Mouse (Mus musculus) olfactory bulb, adult 2 months (tissue): ENCODE data around the gene Cdk8. TPM values are rescaled to one million over a fixed set of nuclear protein-coding genes. Genes with fewer than 3 reads are reported as not detected.

Experiments
- H3K27ac ChIP-seq: fragments of 200-500 bp; 2 replicates; pipeline ENCODE4 v1.5.1; 2012; ENCODE audit warnings: low read depth, low read length; ENCODE audit not compliant: insufficient read depth
- H3K4me1 ChIP-seq: fragments of 200-500 bp; 2 replicates; pipeline ENCODE4 v1.6.1; 2012; ENCODE audit warnings: low read length; ENCODE audit not compliant: control insufficient read depth, insufficient read depth
- H3K4me3 ChIP-seq: fragments of 200-500 bp; 2 replicates; pipeline ENCODE4 v1.5.1; 2012; ENCODE audit warnings: mild to moderate bottlenecking, low read depth, low read length, moderate library complexity; ENCODE audit not compliant: insufficient read depth
- CTCF ChIP-seq: fragments of 200-500 bp; IDR thresholded peaks from 2 replicates; pipeline ENCODE4 v1.5.1; 2012; ENCODE audit warnings: low read depth, mild to moderate bottlenecking, low read length, moderate library complexity; ENCODE audit not compliant: insufficient read depth
- POLR2A ChIP-seq: fragments of 200-500 bp; IDR thresholded peaks from 2 replicates; pipeline ENCODE4 v1.6.1; 2012; ENCODE audit warnings: mild to moderate bottlenecking, low read depth, low read length, moderate library complexity; ENCODE audit not compliant: insufficient read depth
- WGBS: fragments of 180-500 bp; shearing (Covaris S2); methylation state at CpG from one replicate; pipeline ENCODE4 v1.1.7; 2018; 5-methylcytosine and 5-hydroxymethylcytosine counted together
- polyA plus RNA-seq: library from polyadenylated mRNA; stranded (reverse); fragments of >200 nt; gene quantifications from 2 replicates; pipeline ENCODE4 v1.2.4, GENCODE M21; 2012; ENCODE audit warnings: low replicate concordance; ENCODE audit not compliant: missing spikeins, insufficient read depth, insufficient read length

Cdk8 gene
- polyA plus RNA-seq, 1 experiment = not detected

DNA sequence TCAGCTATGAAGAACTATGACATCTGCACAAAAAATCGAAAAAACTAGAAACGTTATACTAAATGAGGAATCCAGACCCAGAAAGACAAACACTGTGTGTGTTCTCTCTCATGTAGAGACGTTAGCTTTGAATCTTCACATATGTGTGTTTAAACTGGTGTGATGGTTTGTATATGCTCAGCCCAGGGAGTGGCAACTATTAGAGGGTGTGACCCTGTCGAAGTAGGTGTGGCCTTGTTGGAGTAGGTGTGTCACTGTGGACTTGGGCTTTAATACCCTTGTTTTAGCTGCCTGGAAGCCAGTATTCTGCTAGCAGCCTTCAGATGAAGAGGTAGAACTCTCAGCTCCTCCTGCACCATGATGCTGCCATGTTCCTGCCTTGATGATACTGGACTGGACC, 109.0 kb downstream of the Cdk8 start:
- Histone ChIP-seq H3K4me3 (no peak overlapping the region), H3K27ac (no peak overlapping the region), H3K4me1 (no peaks in the 10 kb centered on the region)
- no peak for TF ChIP-seq POLR2A
- no peak for TF ChIP-seq CTCF
- 88% methylated on average over 4 of the region's 4 CpGs for WGBS

DNA sequence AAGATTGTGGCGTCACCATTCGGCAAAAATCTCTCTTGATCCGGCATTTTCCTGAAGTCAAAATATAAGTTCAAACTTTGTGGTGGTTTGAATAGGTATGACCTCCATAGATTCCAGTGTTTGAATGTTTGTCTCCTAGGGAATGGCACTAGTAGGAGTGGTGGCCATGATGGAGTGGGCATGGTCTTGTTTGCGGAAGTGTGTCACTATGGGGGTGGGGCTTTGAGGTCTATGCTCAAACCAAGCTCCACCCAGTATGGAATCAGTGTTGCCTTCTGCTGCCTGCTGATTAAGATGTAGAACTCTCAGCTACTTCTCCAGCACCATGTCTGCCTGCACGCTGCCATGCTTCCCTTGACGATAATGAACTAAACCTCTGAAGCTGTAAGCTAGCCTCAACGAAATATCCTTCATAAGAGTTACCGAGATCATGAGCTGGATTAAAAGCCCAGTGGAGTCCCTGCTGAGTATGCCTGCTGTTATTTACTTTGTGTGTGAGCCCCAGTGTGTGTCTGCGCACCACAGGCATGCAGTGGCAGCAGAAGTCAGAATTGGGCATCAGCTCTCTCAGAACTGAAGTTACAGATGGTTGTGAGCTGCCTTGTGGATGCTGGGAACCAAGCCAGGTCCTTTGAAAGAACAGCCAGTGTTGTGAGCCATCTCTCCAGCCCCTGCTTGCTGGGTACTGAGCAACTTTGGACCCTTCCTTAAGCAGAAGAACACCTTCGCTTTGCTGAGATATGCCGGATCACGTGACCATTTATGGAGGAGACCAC, 114.1 kb downstream of the Cdk8 start:
- TF ChIP-seq POLR2A = no peak
- H3K27ac ChIP-seq = no peak overlapping the region
- H3K4me3 ChIP-seq = no peak overlapping the region
- 86% methylated on average over 12 of the region's 12 CpGs for WGBS
- no peaks in the 10 kb centered on the region for H3K4me1 ChIP-seq

DNA sequence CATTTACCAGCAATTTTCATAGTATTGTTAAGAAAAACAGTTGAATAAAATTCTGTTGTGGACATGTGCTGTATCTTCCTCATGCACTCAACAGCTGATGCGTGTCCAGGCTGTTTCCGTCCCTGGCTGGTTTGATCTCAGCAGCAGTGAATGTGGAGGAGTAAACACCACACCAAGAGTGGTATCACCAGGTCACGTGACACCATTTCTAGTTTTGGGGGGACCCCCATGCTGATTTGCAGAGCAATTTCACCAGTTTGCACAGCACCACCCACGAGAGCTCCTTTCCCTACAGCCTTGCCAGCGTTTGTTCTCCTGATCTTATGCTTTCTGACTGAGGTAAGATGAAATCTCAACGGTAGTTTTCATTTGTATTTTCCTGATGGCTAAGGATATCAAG, 116.1 kb downstream of the Cdk8 start:
- no peaks in the 10 kb centered on the region for H3K4me1 ChIP-seq
- H3K27ac ChIP-seq = no peak overlapping the region
- WGBS = 87% methylated on average over 6 of the region's 6 CpGs
- H3K4me3 ChIP-seq = no peak overlapping the region
- no peak for TF ChIP-seq POLR2A
- TF ChIP-seq CTCF = no peak

DNA sequence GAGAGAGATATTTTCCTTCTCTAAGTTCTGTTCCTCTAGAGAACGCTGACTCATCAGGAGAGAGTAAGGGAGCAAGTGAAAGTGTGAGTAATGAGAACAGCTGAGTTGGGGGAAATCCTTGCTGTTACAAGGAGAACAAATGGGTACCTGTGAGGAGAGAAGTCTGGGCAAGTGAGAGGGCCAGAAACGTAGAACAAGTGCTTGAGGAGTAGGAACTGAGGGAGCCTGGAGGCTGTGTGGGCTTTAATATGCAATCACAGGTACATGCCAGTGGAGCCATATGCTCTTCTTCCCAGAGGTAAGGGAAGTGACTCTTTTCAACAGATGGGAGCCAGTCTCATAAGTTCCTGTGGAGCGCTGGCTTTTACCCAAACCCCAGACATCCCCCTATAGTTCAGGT, 118.2 kb downstream of the Cdk8 start:
- WGBS = 67% methylated on average over 3 of the region's 3 CpGs
- no peak overlapping the region for H3K4me3 ChIP-seq
- H3K27ac ChIP-seq = no peak overlapping the region
- no peaks in the 10 kb centered on the region for H3K4me1 ChIP-seq
- TF ChIP-seq POLR2A (no peak), CTCF (no peak)

DNA sequence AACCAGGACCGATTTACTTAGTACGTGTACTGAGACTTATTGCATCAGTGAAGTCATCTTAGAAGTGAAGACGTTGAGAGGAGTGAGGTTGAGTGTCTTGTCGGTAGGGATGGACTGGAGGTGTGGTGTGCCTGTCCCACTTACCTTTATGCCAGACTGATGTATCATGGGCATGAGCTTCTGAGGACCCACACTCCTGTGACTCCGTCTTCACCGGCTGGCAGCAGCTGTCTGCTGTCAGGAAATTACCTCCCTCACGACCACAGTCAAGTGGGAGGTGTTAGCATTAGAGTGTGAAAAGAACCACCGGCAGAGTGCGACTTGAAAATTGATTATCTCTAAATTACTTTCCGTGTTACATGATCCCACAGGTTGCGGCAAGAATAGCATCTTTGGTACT, 119.8 kb downstream of the Cdk8 start:
- TF ChIP-seq POLR2A = no peak
- TF ChIP-seq CTCF = no peak
- Histone ChIP-seq H3K4me1 (no peaks in the 10 kb centered on the region), H3K4me3 (no peak overlapping the region), H3K27ac (no peak overlapping the region)
- 87% methylated on average over 11 of the region's 11 CpGs for WGBS

DNA sequence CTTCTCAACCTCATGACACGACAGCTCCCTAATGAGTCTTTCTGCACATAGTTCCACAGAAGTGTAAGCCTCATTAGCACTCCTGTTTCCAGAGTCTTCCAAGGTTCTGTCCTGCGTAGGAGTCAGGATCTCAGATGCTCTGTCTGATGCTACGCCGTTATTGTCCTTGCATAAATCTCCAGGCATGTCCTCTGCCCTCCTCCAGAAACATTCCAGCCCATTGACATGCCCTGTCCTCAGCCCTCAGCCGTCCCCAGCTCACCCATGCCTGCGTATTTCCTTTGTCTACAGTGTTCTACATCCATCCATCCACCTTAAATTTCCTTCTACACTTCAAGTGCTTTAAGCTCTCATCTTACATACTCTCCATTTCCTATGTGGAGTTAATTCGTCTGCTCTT, 121.0 kb downstream of the Cdk8 start:
- 84% methylated on average over 7 of the region's 7 CpGs for WGBS
- no peak for TF ChIP-seq CTCF
- no peak for TF ChIP-seq POLR2A
- H3K4me3 ChIP-seq = no peak overlapping the region
- no peak overlapping the region for H3K27ac ChIP-seq
- H3K4me1 ChIP-seq = no peaks in the 10 kb centered on the region

Other genes with a start within 250 kb of the Cdk8 start
- not detected in 2 replicates for gene Cyp3a25, start 221.6 kb upstream of the Cdk8 start, polyA plus RNA-seq
- gene Cyp3a59, start 152.0 kb upstream of the Cdk8 start, polyA plus RNA-seq = not detected in 2 replicates
- not detected in 2 replicates for gene Gm5565, start 70.7 kb upstream of the Cdk8 start, polyA plus RNA-seq
- not detected in 2 replicates for gene Gm6309, start 60.5 kb upstream of the Cdk8 start, polyA plus RNA-seq
- gene 1700001J03Rik, start 45.9 kb upstream of the Cdk8 start, polyA plus RNA-seq = not detected in 2 replicates
- gene Rnf6, start 9.7 kb upstream of the Cdk8 start, polyA plus RNA-seq = not detected in 2 replicates
- not detected in 2 replicates for gene Wasf3, start 153.8 kb downstream of the Cdk8 start, polyA plus RNA-seq